Mouse (Mus musculus) limb, embryonic 15.5 days (tissue): ENCODE results near the gene 6030498E09Rik. TPM values are rescaled to one million over a fixed set of nuclear protein-coding genes. Genes with fewer than 3 reads are reported as not detected.

Experiments
- microRNA-seq: library from miRNA; unstranded; fragments of <30 nt; microRNA quantifications from one replicate; pipeline ENCODE4, GENCODE M21; 2016
- polyA plus RNA-seq: library from polyadenylated mRNA; unstranded; fragments of >200 nt; fragmentation: Nextera tagmentation; extraction: Ambion mirVana; gene quantifications from 2 replicates; pipeline ENCODE4 v1.2.1, GENCODE M21; 2015

6030498E09Rik gene
- polyA plus RNA-seq, 1 experiment from 2014 or later: not detected

Small RNAs within 50 kb of the gene (microRNA-seq; reads per million reads assigned to microRNA genes)
- gene Gm25642: not detected

Other genes with a start within 250 kb of the 6030498E09Rik start
- 20.1 and 23.9 TPM in 2 replicates for gene Cul4b, start 196.5 kb upstream of the 6030498E09Rik start, polyA plus RNA-seq
- gene Mcts1, start 172.1 kb upstream of the 6030498E09Rik start, polyA plus RNA-seq: 91.5 and 109 TPM in 2 replicates
- gene C1galt1c1, start 137.6 kb upstream of the 6030498E09Rik start, polyA plus RNA-seq: 31.7 and 35.0 TPM in 2 replicates